Mouse (Mus musculus) cerebral cortex, adult 2 months (tissue): ENCODE results near the gene Pcdh9.

Source experiments
- WGBS: fragments of 180-500 bp; shearing (Covaris S2); methylation state at CpG from one replicate; pipeline ENCODE4 v1.1.7; 2018; 5-methylcytosine and 5-hydroxymethylcytosine counted together

Gene Pcdh9

GRCm38 (mm10) chr14:93890519-93891370 lies at the start of gene Pcdh9:
Pcdh9 (minus strand) TSS chr14:93890679.
- under 1% methylated on average over 50 of the region's 50 CpGs for WGBS

- WGBS = 89% methylated on average over 1 of the region's 1 CpGs
Measured at GRCm38 (mm10) chr14:93906928-93907327, 16.4 kb upstream of the Pcdh9 start.

- WGBS = 57% methylated on average over 3 of the region's 3 CpGs
Measured at GRCm38 (mm10) chr14:93895131-93895530, 4.7 kb upstream of the Pcdh9 start.

GRCm38 (mm10) chr14:93891371-93891746 lies 880 bp upstream of the Pcdh9 start:
- WGBS = under 1% methylated on average over 13 of the region's 13 CpGs

- WGBS = under 1% methylated on average over 20 of the region's 20 CpGs
Measured at GRCm38 (mm10) chr14:93889839-93890518, 500 bp downstream of the Pcdh9 start.

- WGBS = 9% methylated on average over 6 of the region's 6 CpGs
Measured at GRCm38 (mm10) chr14:93889231-93889630, 1.2 kb downstream of the Pcdh9 start.

- 28% methylated on average over 5 of the region's 5 CpGs for WGBS
Measured at GRCm38 (mm10) chr14:93888346-93888745, 2.1 kb downstream of the Pcdh9 start.

GRCm38 (mm10) chr14:93887066-93887465 lies 3.4 kb downstream of the Pcdh9 start:
- 20% methylated on average over 7 of the region's 7 CpGs for WGBS

- 49% methylated on average over 11 of the region's 11 CpGs for WGBS
Measured at GRCm38 (mm10) chr14:93885551-93886084, 4.9 kb downstream of the Pcdh9 start.

- 1% methylated on average over 2 of the region's 2 CpGs for WGBS
Measured at GRCm38 (mm10) chr14:93884467-93884866, 6.0 kb downstream of the Pcdh9 start.

- 68% methylated on average over 1 of the region's 1 CpGs for WGBS
Measured at GRCm38 (mm10) chr14:93880071-93880470, 10.4 kb downstream of the Pcdh9 start.

- WGBS = 78% methylated on average over 1 of the region's 1 CpGs
Measured at GRCm38 (mm10) chr14:93875968-93876367, 14.5 kb downstream of the Pcdh9 start.

GRCm38 (mm10) chr14:93858069-93858468 lies 32.4 kb downstream of the Pcdh9 start:
- 75% methylated on average over 3 of the region's 3 CpGs for WGBS

- 58% methylated on average over 1 of the region's 1 CpGs for WGBS
Measured at GRCm38 (mm10) chr14:93846091-93846677, 44.3 kb downstream of the Pcdh9 start.

GRCm38 (mm10) chr14:93842686-93843288 lies 47.7 kb downstream of the Pcdh9 start:
- WGBS = 53% methylated on average over 3 of the region's 3 CpGs

GRCm38 (mm10) chr14:93832511-93832910 lies 58.0 kb downstream of the Pcdh9 start:
- 50% methylated on average over 6 of the region's 6 CpGs for WGBS

- WGBS = 41% methylated on average over 6 of the region's 6 CpGs
Measured at GRCm38 (mm10) chr14:93827159-93827558, 63.3 kb downstream of the Pcdh9 start.

GRCm38 (mm10) chr14:93826042-93826462 lies 64.4 kb downstream of the Pcdh9 start:
- 54% methylated on average over 6 of the region's 6 CpGs for WGBS

- WGBS = 58% methylated on average over 4 of the region's 4 CpGs
Measured at GRCm38 (mm10) chr14:93818845-93819244, 71.6 kb downstream of the Pcdh9 start.

GRCm38 (mm10) chr14:93817591-93817990 lies 72.9 kb downstream of the Pcdh9 start:
- 19% methylated on average over 4 of the region's 4 CpGs for WGBS

- 45% methylated on average over 3 of the region's 3 CpGs for WGBS
Measured at GRCm38 (mm10) chr14:93794530-93794929, 95.9 kb downstream of the Pcdh9 start.

GRCm38 (mm10) chr14:93786234-93786633 lies 104.2 kb downstream of the Pcdh9 start:
- WGBS = 74% methylated on average over 4 of the region's 4 CpGs
